Comparison of ENCODE assay signal across 8 mouse cellular contexts in genomic region chr5:132543118-132544071, GRCm38 (mm10). TPM values are rescaled to one million over a fixed set of nuclear protein-coding genes. Genes with fewer than 3 reads are reported as not detected.
DNase-seq lines count a peak whose midpoint lies in the region; ATAC-seq and TF ChIP-seq lines count a peak whose summit lies in the region.

Auts2 (minus strand) TSS chr5:132543344.

- H3K36me3 ChIP-seq in intestine, postnatal 0 days (ENCODE audit: control insufficient read depth, insufficient read depth): no peaks in the 10 kb centered on the region
- H3K36me3 ChIP-seq in midbrain, embryonic 10.5 days: no peaks in the 10 kb centered on the region
- H3K36me3 ChIP-seq in small intestine, adult 2 months (ENCODE audit: control insufficient read depth, insufficient read depth, low read length): no peaks in the 10 kb centered on the region

- no peaks in the 10 kb centered on the region for H3K27me3 ChIP-seq in intestine, postnatal 0 days (replicated peaks; ENCODE audit: control insufficient read depth, insufficient read depth, low read length)
- peaks cover 35% of the 10 kb centered on the region for H3K27me3 ChIP-seq in midbrain, embryonic 10.5 days (ENCODE audit: low read depth, poor library complexity, severe bottlenecking)
- H3K27me3 ChIP-seq in small intestine, adult 2 months (ENCODE audit: control insufficient read depth, insufficient read depth, low read length): peaks cover 26% of the 10 kb centered on the region

- peak within 1 kb of the TSS; percentile 66 for H3K9ac ChIP-seq in intestine, postnatal 0 days (ENCODE audit: low read depth, low read length)

- WGBS in intestine, postnatal 0 days: under 1% methylated on average over 88 of the region's 105 CpGs
- WGBS in midbrain, embryonic 10.5 days: 2% methylated on average over 81 of the region's 105 CpGs
- WGBS in small intestine, adult 2 months: under 1% methylated on average over 83 of the region's 105 CpGs

- intact Hi-C loops in left cerebral cortex, postnatal 4 days (cut with DNase I): loop anchor here (5.0 to 10.0 kb wide), 2 partner anchors 311 to 1041 kb away; no protein-coding TSS in a partner anchor

- H3K4me3 ChIP-seq in intestine, postnatal 0 days (ENCODE audit: low read depth, low read length): peak within 1 kb of the TSS; percentile 70
- peak within 1 kb of the TSS; percentile 90 for H3K4me3 ChIP-seq in midbrain, embryonic 10.5 days
- peak within 1 kb of the TSS; percentile 78 for H3K4me3 ChIP-seq in small intestine, adult 2 months (ENCODE audit: low read depth, low read length)

- peak; percentile 94 to 96 for DNase-seq in adrenal gland, postnatal 36 days
- DNase-seq in embryo, embryonic 11.5 days (ENCODE audit: low read depth, low spot score): peak; percentile 87
- peak; percentile 96 for DNase-seq in left cerebral cortex, postnatal 4 days
- peak; percentile 93 for DNase-seq in midbrain, embryonic 10.5 days (ENCODE audit: low spot score)

- peak within 1 kb of the TSS; percentile 98 for H3K4me2 ChIP-seq in intestine, postnatal 0 days (replicated peaks; ENCODE audit: low read depth)

- H3K27ac ChIP-seq in intestine, postnatal 0 days (ENCODE audit: low read depth, low read length): 0 out of 2 replicates have a peak within 1 kb of the TSS, but pooled peaks have one; percentile 4
- H3K27ac ChIP-seq in midbrain, embryonic 10.5 days (replicated peaks): peak within 1 kb of the TSS; percentile 95
- no peak within 1 kb of the TSS for H3K27ac ChIP-seq in small intestine, adult 2 months (ENCODE audit: insufficient read depth, low read depth, low read length)

- no peak for TF ChIP-seq CTCF in intestine, postnatal 0 days (IDR thresholded peaks at IDR 0.05; ENCODE audit: low read depth)
- no peak for TF ChIP-seq CTCF in small intestine, adult 2 months (IDR thresholded peaks at IDR 0.05; ENCODE audit: extremely low read depth, insufficient read length, insufficient replicate concordance, low read depth, low read length)

- TF ChIP-seq POLR2A in small intestine, adult 2 months (IDR thresholded peaks at IDR 0.05; ENCODE audit: low read depth, low read length): no peak

- no peaks in the 10 kb centered on the region for H3K9me3 ChIP-seq in intestine, postnatal 0 days (ENCODE audit: control insufficient read depth)
- no peaks in the 10 kb centered on the region for H3K9me3 ChIP-seq in midbrain, embryonic 10.5 days (replicated peaks)

- ATAC-seq in granulocyte monocyte progenitor cell, adult 5-6 weeks (replicated peaks; ENCODE audit: poor library complexity, severe bottlenecking): peak; percentile 58
- peak; percentile 87 for ATAC-seq in intestine, postnatal 0 days
- ATAC-seq in monocyte, adult 5-6 weeks (replicated peaks; ENCODE audit: insufficient number of reproducible peaks, low FRiP score, low TSS enrichment, poor library complexity, severe bottlenecking): no peak

- no peaks in the 10 kb centered on the region for H3K4me1 ChIP-seq in intestine, postnatal 0 days (replicated peaks; ENCODE audit: control insufficient read depth, insufficient read depth, low read length)
- H3K4me1 ChIP-seq in midbrain, embryonic 10.5 days: peaks cover 40% of the 10 kb centered on the region
- H3K4me1 ChIP-seq in small intestine, adult 2 months (ENCODE audit: control insufficient read depth, insufficient read depth, insufficient read length, low read length): peaks cover 6% of the 10 kb centered on the region; the same call in 1 of the 2 replicates

RNA-seq across cellular contexts. Expression of gene Auts2, which starts in this region (rescaled TPM):
- total RNA-seq in adrenal gland, postnatal 36 days (2021): 10 to 100 TPM; 33.6 to 40.6 TPM
- total RNA-seq in granulocyte monocyte progenitor cell, adult 5-6 weeks (2014; fragmentation: Nextera tagmentation): 13.2 and 109 TPM in 2 replicates
- total RNA-seq in granulocyte monocyte progenitor cell, adult 5-6 weeks (2017): 0.62 and 3.1 TPM in 2 replicates
- 4.9 and 5.8 TPM in 2 replicates for polyA plus RNA-seq in intestine, postnatal 0 days (2015; fragmentation: Nextera tagmentation; extraction: Ambion mirVana)
- total RNA-seq in left cerebral cortex, postnatal 4 days (2021): 100 to 1,000 TPM; 179 to 184 TPM
- polyA plus RNA-seq in midbrain, embryonic 10.5 days (2016; fragmentation: Nextera tagmentation; extraction: Ambion mirVana): 32.3 and 45.0 TPM in 2 replicates
- polyA plus RNA-seq in small intestine, adult 2 months (2012; rRNA removed): 9.4 and 10.4 TPM in 2 replicates
- total RNA-seq in monocyte, adult 5-6 weeks (2017): not detected in 3 replicates
